Mouse (Mus musculus): ENCODE data around the gene Olfr1490. TPM values are rescaled to one million over a fixed set of nuclear protein-coding genes. Genes with fewer than 3 reads are reported as not detected.
"Not testable (repeated sequence)": the region's sequence is repeated elsewhere in the genome, so short reads cannot be mapped to it uniquely, and the experiment has no call there.

Gene Olfr1490
- total RNA-seq (2014; fragmentation: Nextera tagmentation) = not detected in 2 replicates
- not detected in 2 replicates for total RNA-seq (2017)

- no peak for ATAC-seq (replicated peaks; ENCODE audit: poor library complexity, severe bottlenecking)
These were observed at the start of gene Olfr1490 for GRCm38 (mm10) chr19:13650791-13651190. Gene Olfr1490, plus strand, starts transcription at chr19:13651091.

- ATAC-seq (replicated peaks; ENCODE audit: poor library complexity, severe bottlenecking) = not testable (repeated sequence)
These were observed 33.8 kb upstream of the Olfr1490 start, which contains the start of gene Olfr1487 for GRCm38 (mm10) chr19:13617075-13617474. Gene Olfr1487, plus strand, starts transcription at chr19:13617375.

- ATAC-seq (replicated peaks; ENCODE audit: poor library complexity, severe bottlenecking) = no peak
These were observed 19.6 kb upstream of the Olfr1490 start, which contains the start of gene Olfr1489 for GRCm38 (mm10) chr19:13631321-13631720. Gene Olfr1489, plus strand, starts transcription at chr19:13631621.

GRCm38 (mm10) chr19:13696968-13697367, 46.1 kb downstream of the Olfr1490 start, which contains the start of gene Olfr1491:
Gene Olfr1491, plus strand, starts transcription at chr19:13697268.
- no peak for ATAC-seq (replicated peaks; ENCODE audit: poor library complexity, severe bottlenecking)

Other genes starting within 250 kb of the Olfr1490 start
- not detected in 2 replicates for gene Olfr1469, start 243.2 kb upstream of the Olfr1490 start, total RNA-seq (2014; fragmentation: Nextera tagmentation)
- not detected in 2 replicates for gene Olfr1469, start 243.2 kb upstream of the Olfr1490 start, total RNA-seq (2017)
- gene Olfr1471, start 207.7 kb upstream of the Olfr1490 start, total RNA-seq (2014; fragmentation: Nextera tagmentation) = not detected in 2 replicates
- not detected in 2 replicates for gene Olfr1471, start 207.7 kb upstream of the Olfr1490 start, total RNA-seq (2017)
- not detected in 2 replicates for gene Olfr1472, start 195.0 kb upstream of the Olfr1490 start, total RNA-seq (2014; fragmentation: Nextera tagmentation)
- gene Olfr1472, start 195.0 kb upstream of the Olfr1490 start, total RNA-seq (2017) = not detected in 2 replicates
- not detected in 2 replicates for gene Olfr1474, start 181.5 kb upstream of the Olfr1490 start, total RNA-seq (2014; fragmentation: Nextera tagmentation)
- not detected in 2 replicates for gene Olfr1474, start 181.5 kb upstream of the Olfr1490 start, total RNA-seq (2017)
- not detected in 2 replicates for gene Olfr1475, start 170.9 kb upstream of the Olfr1490 start, total RNA-seq (2014; fragmentation: Nextera tagmentation)
- not detected in 2 replicates for gene Olfr1475, start 170.9 kb upstream of the Olfr1490 start, total RNA-seq (2017)
- gene Olfr1477, start 150.5 kb upstream of the Olfr1490 start, total RNA-seq (2014; fragmentation: Nextera tagmentation) = not detected in 2 replicates
- not detected in 2 replicates for gene Olfr1477, start 150.5 kb upstream of the Olfr1490 start, total RNA-seq (2017)
- gene Olfr1480, start 123.2 kb upstream of the Olfr1490 start, total RNA-seq (2014; fragmentation: Nextera tagmentation) = not detected in 2 replicates
- not detected in 2 replicates for gene Olfr1480, start 123.2 kb upstream of the Olfr1490 start, total RNA-seq (2017)
- not detected in 2 replicates for gene Olfr1484, start 67.6 kb upstream of the Olfr1490 start, total RNA-seq (2014; fragmentation: Nextera tagmentation)
- not detected in 2 replicates for gene Olfr1484, start 67.6 kb upstream of the Olfr1490 start, total RNA-seq (2017)
- gene Olfr1487, start 33.7 kb upstream of the Olfr1490 start, total RNA-seq (2014; fragmentation: Nextera tagmentation) = not detected in 2 replicates
- not detected in 2 replicates for gene Olfr1487, start 33.7 kb upstream of the Olfr1490 start, total RNA-seq (2017)
- gene Olfr1489, start 19.5 kb upstream of the Olfr1490 start, total RNA-seq (2014; fragmentation: Nextera tagmentation) = not detected in 2 replicates
- gene Olfr1489, start 19.5 kb upstream of the Olfr1490 start, total RNA-seq (2017) = not detected in 2 replicates
- gene Olfr1491, start 46.2 kb downstream of the Olfr1490 start, total RNA-seq (2014; fragmentation: Nextera tagmentation) = not detected in 2 replicates
- gene Olfr1491, start 46.2 kb downstream of the Olfr1490 start, total RNA-seq (2017) = not detected in 2 replicates
- not detected in 2 replicates for gene Olfr1493-ps1, start 72.2 kb downstream of the Olfr1490 start, total RNA-seq (2014; fragmentation: Nextera tagmentation)
- gene Olfr1493-ps1, start 72.2 kb downstream of the Olfr1490 start, total RNA-seq (2017) = not detected in 2 replicates
- gene Olfr1494, start 88.6 kb downstream of the Olfr1490 start, total RNA-seq (2014; fragmentation: Nextera tagmentation) = not detected in 2 replicates
- not detected in 2 replicates for gene Olfr1494, start 88.6 kb downstream of the Olfr1490 start, total RNA-seq (2017)
- gene Olfr1495, start 113.5 kb downstream of the Olfr1490 start, total RNA-seq (2014; fragmentation: Nextera tagmentation) = not detected in 2 replicates
- not detected in 2 replicates for gene Olfr1495, start 113.5 kb downstream of the Olfr1490 start, total RNA-seq (2017)
- not detected in 2 replicates for gene Olfr1496, start 126.8 kb downstream of the Olfr1490 start, total RNA-seq (2014; fragmentation: Nextera tagmentation)
- not detected in 2 replicates for gene Olfr1496, start 126.8 kb downstream of the Olfr1490 start, total RNA-seq (2017)
- not detected in 2 replicates for gene Olfr1497, start 147.1 kb downstream of the Olfr1490 start, total RNA-seq (2014; fragmentation: Nextera tagmentation)
- not detected in 2 replicates for gene Olfr1497, start 147.1 kb downstream of the Olfr1490 start, total RNA-seq (2017)
- not detected in 2 replicates for gene Olfr1499, start 168.4 kb downstream of the Olfr1490 start, total RNA-seq (2014; fragmentation: Nextera tagmentation)
- not detected in 2 replicates for gene Olfr1499, start 168.4 kb downstream of the Olfr1490 start, total RNA-seq (2017)
- not detected in 2 replicates for gene Olfr1500, start 179.4 kb downstream of the Olfr1490 start, total RNA-seq (2014; fragmentation: Nextera tagmentation)
- not detected in 2 replicates for gene Olfr1500, start 179.4 kb downstream of the Olfr1490 start, total RNA-seq (2017)
- gene Olfr1501, start 199.6 kb downstream of the Olfr1490 start, total RNA-seq (2014; fragmentation: Nextera tagmentation) = not detected in 2 replicates
- not detected in 2 replicates for gene Olfr1501, start 199.6 kb downstream of the Olfr1490 start, total RNA-seq (2017)
- gene Olfr1502, start 210.7 kb downstream of the Olfr1490 start, total RNA-seq (2014; fragmentation: Nextera tagmentation) = not detected in 2 replicates
- gene Olfr1502, start 210.7 kb downstream of the Olfr1490 start, total RNA-seq (2017) = not detected in 2 replicates
- gene Olfr1504, start 246.8 kb downstream of the Olfr1490 start, total RNA-seq (2014; fragmentation: Nextera tagmentation) = not detected in 2 replicates
- not detected in 2 replicates for gene Olfr1504, start 246.8 kb downstream of the Olfr1490 start, total RNA-seq (2017)

All from granulocyte monocyte progenitor cell, adult 5-6 weeks (primary cell).